Mouse (Mus musculus): Measurements from ENCODE around the gene Rras2.

DNA sequence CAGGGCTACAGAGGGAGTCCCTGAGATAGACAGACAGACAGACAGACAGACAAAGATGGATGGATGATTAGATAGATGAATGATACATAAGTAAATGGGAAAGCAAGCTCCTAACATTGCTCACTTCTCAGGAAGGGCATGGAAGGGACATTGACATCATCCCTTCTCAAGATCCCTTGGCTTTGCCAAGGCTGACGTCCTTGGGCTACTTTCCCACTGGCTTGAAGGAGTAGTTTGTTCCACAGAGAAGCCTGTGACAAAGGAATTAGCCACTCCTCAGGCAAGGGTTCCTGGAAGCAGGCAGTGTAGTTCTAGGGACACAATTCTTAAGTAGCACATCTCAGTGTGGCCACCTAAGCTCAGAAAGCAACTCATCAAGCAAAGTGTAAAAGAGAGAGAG lies 55.1 kb downstream of the Rras2 start:
- TF ChIP-seq CTCF (IDR thresholded peaks at IDR 0.05; ENCODE audit: low read depth, low read length) (no peak), EP300 (IDR thresholded peaks at IDR 0.05; ENCODE audit: insufficient read depth, low read depth, low read length) (no peak)
